Mouse (Mus musculus) MEL (cell line): ENCODE results near the gene Gm3417.

ENCODE experiments used
- CTCF ChIP-seq, 3 experiments: IDR thresholded peaks in 2 of 3; conservative IDR thresholded peaks in 1 of 3; 2 replicates each; pipeline ENCODE4 v1.5.1; 2011 to 2012; ENCODE audit warnings: low read length in 3 of 3, low read depth in 2 of 3, mild to moderate bottlenecking in 2 of 3, improper control_type of control experiment in 1 of 3, inconsistent platforms in 1 of 3, mixed read lengths in 1 of 3, moderate library complexity in 1 of 3; ENCODE audit not compliant: control insufficient read depth in 1 of 3, insufficient read depth in 1 of 3, poor library complexity in 1 of 3, severe bottlenecking in 1 of 3
- EP300 ChIP-seq, 2 experiments: IDR thresholded peaks; 2 replicates each; pipeline ENCODE4 v1.6.1; 2011; ENCODE audit warnings: improper control_type of control experiment in 2 of 2, low read length in 2 of 2, low read depth in 1 of 2, mild to moderate bottlenecking in 1 of 2
- GABPA ChIP-seq: IDR thresholded peaks from 2 replicates; pipeline ENCODE4 v1.6.1; 2012; ENCODE audit warnings: low read depth, mild to moderate bottlenecking, inconsistent platforms, low read length, improper control_type of control experiment, moderate library complexity
- GATA1 ChIP-seq: IDR thresholded peaks from 2 replicates; pipeline ENCODE4 v1.6.1; 2011; ENCODE audit warnings: low read depth, low read length, improper control_type of control experiment
- HCFC1 ChIP-seq: IDR thresholded peaks from 2 replicates; pipeline ENCODE4 v1.6.1; 2012; ENCODE audit warnings: low read depth, mild to moderate bottlenecking, inconsistent platforms, low read length, improper control_type of control experiment, moderate library complexity
- MYB ChIP-seq: IDR thresholded peaks from 2 replicates; pipeline ENCODE4 v1.6.1; 2011; ENCODE audit warnings: mild to moderate bottlenecking, low read depth, low read length, improper control_type of control experiment
- MYC ChIP-seq: IDR thresholded peaks from 2 replicates; pipeline ENCODE4 v1.6.1; 2011; ENCODE audit warnings: low read depth, mild to moderate bottlenecking, low read length, improper control_type of control experiment, moderate library complexity
- NRF1 ChIP-seq: IDR thresholded peaks from 2 replicates; pipeline ENCODE4 v1.6.1; 2014; ENCODE audit warnings: low read depth, mild to moderate bottlenecking, inconsistent platforms, low read length, improper control_type of control experiment, moderate library complexity; ENCODE audit not compliant: poor library complexity, insufficient read depth, severe bottlenecking
- POLR2A ChIP-seq, 2 experiments: IDR thresholded peaks; 2 replicates each; pipeline ENCODE4 v1.6.1; 2011 to 2012; ENCODE audit warnings: low read length in 2 of 2, mild to moderate bottlenecking in 2 of 2, control low read depth in 1 of 2, improper control_type of control experiment in 1 of 2, low read depth in 1 of 2, moderate library complexity in 1 of 2; ENCODE audit not compliant: control insufficient read depth in 1 of 2, insufficient read depth in 1 of 2, poor library complexity in 1 of 2
- RCOR1 ChIP-seq: IDR thresholded peaks from 2 replicates; pipeline ENCODE4 v1.6.1; 2012; ENCODE audit warnings: low read depth, mild to moderate bottlenecking, inconsistent platforms, low read length, improper control_type of control experiment
- SIN3A ChIP-seq: IDR thresholded peaks from 2 replicates; pipeline ENCODE4 v1.6.1; 2012; ENCODE audit warnings: low read length, improper control_type of control experiment, inconsistent platforms
- USF2 ChIP-seq, 2 experiments: IDR thresholded peaks; 2 replicates each; pipeline ENCODE4 v1.6.1; 2011 to 2012; ENCODE audit warnings: improper control_type of control experiment in 2 of 2, low read length in 2 of 2, borderline replicate concordance in 1 of 2, inconsistent platforms in 1 of 2, low read depth in 1 of 2, mild to moderate bottlenecking in 1 of 2; ENCODE audit not compliant: insufficient read depth in 1 of 2
- ZMIZ1 ChIP-seq: IDR thresholded peaks from 2 replicates; pipeline ENCODE4 v1.6.1; 2012; ENCODE audit warnings: low read depth, mild to moderate bottlenecking, inconsistent platforms, low read length, improper control_type of control experiment, moderate library complexity
- ZNF384 ChIP-seq: IDR thresholded peaks from 2 replicates; pipeline ENCODE4 v1.6.1; 2012; ENCODE audit warnings: low read depth, mild to moderate bottlenecking, inconsistent platforms, low read length, improper control_type of control experiment

- TF ChIP-seq CTCF (IDR thresholded peaks at IDR 0.05 in 2 of 3, conservative IDR thresholded peaks at IDR 0.05 in 1 of 3; ENCODE audit: control insufficient read depth in 1 of 3, insufficient read depth in 1 of 3, low read depth in 2 of 3, low read length in 3 of 3, poor library complexity in 1 of 3, severe bottlenecking in 1 of 3) (no peak), ZNF384 (no peak), GABPA (no peak), HCFC1 (no peak), ZMIZ1 (no peak), NRF1 (no peak), USF2 (IDR thresholded peaks at IDR 0.05; ENCODE audit: borderline replicate concordance in 1 of 2, insufficient read depth in 1 of 2, low read depth in 1 of 2, low read length in 2 of 2) (no peak), SIN3A (no peak), MYB (no peak), GATA1 (peak; percentile 78), MYC (0 out of 2 replicates have a peak, but pooled peaks have one; percentile 29), POLR2A (IDR thresholded peaks at IDR 0.05; ENCODE audit: control insufficient read depth in 1 of 2, insufficient read depth in 1 of 2, low read depth in 1 of 2, low read length in 2 of 2, poor library complexity in 1 of 2) (peak in 1 of 2 experiments; percentile 48; a peak in 1 of 4 replicates), EP300 (IDR thresholded peaks at IDR 0.05; ENCODE audit: low read depth in 1 of 2, low read length in 2 of 2) (no peak), RCOR1 (no peak)
These were observed 25.1 kb downstream of the Gm3417 start for GRCm38 (mm10) chr17:14953452-14953851.
